Mouse (Mus musculus) hindbrain, postnatal 0 days (tissue): ENCODE measurements around the gene Twf1. TPM values are rescaled to one million over a fixed set of nuclear protein-coding genes. Genes with fewer than 3 reads are reported as not detected.

ENCODE experiments used
- ATAC-seq: fragments of 200-750 bp; cut with Nextera tagmentation; 2 replicates; pipeline ENCODE4 v1.8.0; 2017; ENCODE audit warnings: mild to moderate bottlenecking, moderate TSS enrichment, moderate library complexity
- DNase-seq: peaks from one replicate; pipeline ENCODE4 v3.0.0-alpha.2; 2015; ENCODE audit warnings: low spot score
- H3K27ac ChIP-seq: fragments of 300-500 bp; sonication (generic); 2 replicates; pipeline ENCODE4 v1.5.1; 2014; ENCODE audit warnings: mild to moderate bottlenecking
- H3K27me3 ChIP-seq: fragments of 300-500 bp; sonication (generic); 2 replicates; pipeline ENCODE4 v1.6.1; 2014; ENCODE audit warnings: low read length, mixed read lengths; ENCODE audit not compliant: insufficient read depth
- H3K36me3 ChIP-seq: fragments of 300-500 bp; sonication (generic); 2 replicates; pipeline ENCODE4 v1.6.1; 2014; ENCODE audit warnings: low read length, mixed read lengths; ENCODE audit not compliant: insufficient read depth
- H3K4me1 ChIP-seq: fragments of 300-500 bp; sonication (generic); 2 replicates; pipeline ENCODE4 v1.6.1; 2014; ENCODE audit warnings: antibody characterized with exemption, low read length, mixed read lengths; ENCODE audit not compliant: insufficient read depth
- H3K4me2 ChIP-seq: fragments of 300-500 bp; sonication (generic); 2 replicates; pipeline ENCODE4 v1.6.1; 2014; ENCODE audit warnings: low read depth, mild to moderate bottlenecking, low read length, moderate library complexity, mixed read lengths
- H3K4me3 ChIP-seq: fragments of 300-500 bp; sonication (generic); 2 replicates; pipeline ENCODE4 v1.5.1; 2014; ENCODE audit warnings: low read length
- H3K9ac ChIP-seq: fragments of 300-500 bp; sonication (generic); replicated peaks from 2 replicates; pipeline ENCODE4 v1.6.1; 2014; ENCODE audit warnings: mild to moderate bottlenecking, low read length, moderate library complexity, mixed read lengths
- H3K9me3 ChIP-seq: fragments of 300-500 bp; sonication (generic); 2 replicates; pipeline ENCODE4 v1.6.1; 2016; ENCODE audit warnings: low read length, mixed read lengths
- CTCF ChIP-seq: IDR thresholded peaks from 2 replicates; pipeline ENCODE4 v1.5.1; 2016; ENCODE audit warnings: antibody characterized with exemption, control low read depth, low read depth
- WGBS: fragments of 180-500 bp; shearing (Covaris S2); extraction: QIAGEN DNeasy Blood & Tissue Kit; methylation state at CpG from one replicate; pipeline ENCODE4 v1.1.7; 2014; 5-methylcytosine and 5-hydroxymethylcytosine counted together
- polyA plus RNA-seq: library from polyadenylated mRNA; unstranded; fragments of >200 nt; fragmentation: Nextera tagmentation; extraction: Ambion mirVana; gene quantifications from 2 replicates; pipeline ENCODE4 v1.2.1, GENCODE M21; 2015
- total RNA-seq: library from RNA; depleted of rRNA; stranded (reverse); fragments of >200 nt; gene quantifications from 2 replicates; pipeline ENCODE4 v1.2.3, GENCODE M21; 2014

Twf1 gene
- total and polyA plus RNA-seq, 2 experiments from 2014 or later: 37.1 to 77.8 TPM

DNA sequence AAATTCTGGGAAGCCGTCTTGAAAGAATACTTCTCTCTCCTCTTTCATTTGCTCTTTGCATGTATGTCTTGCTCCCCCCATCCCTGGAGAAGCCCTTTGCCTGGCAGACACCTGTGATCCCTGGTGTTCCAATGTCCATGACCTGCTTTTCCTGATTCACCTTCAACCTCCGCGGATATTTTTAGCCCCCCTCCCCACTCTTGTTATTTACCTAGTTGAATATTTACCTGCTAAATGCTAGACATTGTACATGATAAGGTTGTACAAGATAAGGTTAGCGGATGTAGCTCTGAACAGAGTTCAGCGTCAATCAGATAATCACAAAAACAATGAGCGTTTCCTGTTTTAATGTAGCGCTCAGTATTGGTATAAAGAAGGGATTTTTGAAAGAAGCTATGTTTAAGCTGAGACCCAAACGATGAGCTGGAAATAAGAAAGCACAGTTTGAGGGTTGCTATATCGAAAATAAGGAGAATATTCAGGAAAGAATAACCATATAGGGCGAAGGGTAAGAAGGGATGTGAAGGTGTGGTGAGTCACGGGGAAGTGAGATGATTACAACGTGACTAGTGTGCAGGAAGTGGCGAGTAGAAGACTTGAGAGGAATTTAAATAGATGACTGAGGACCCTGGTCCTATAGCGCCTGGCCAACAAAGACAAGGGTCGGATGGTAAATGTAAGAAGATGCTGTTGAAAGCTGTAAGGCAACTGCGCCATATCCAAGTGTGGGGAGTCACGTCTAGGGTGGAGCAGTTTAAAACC lies 30.6 kb downstream of the Twf1 start:
- ATAC-seq (no peak), DNase-seq (no peak)
- Histone ChIP-seq H3K9me3 (no peaks in the 10 kb centered on the region), H3K4me3 (no peak overlapping the region), H3K27ac (no peak overlapping the region), H3K36me3 (no peaks in the 10 kb centered on the region), H3K4me2 (no peak overlapping the region), H3K4me1 (no peaks in the 10 kb centered on the region), H3K9ac (no peak overlapping the region), H3K27me3 (no peaks in the 10 kb centered on the region)
- no peak for TF ChIP-seq CTCF
- WGBS: 86% methylated on average over 17 of the region's 17 CpGs

DNA sequence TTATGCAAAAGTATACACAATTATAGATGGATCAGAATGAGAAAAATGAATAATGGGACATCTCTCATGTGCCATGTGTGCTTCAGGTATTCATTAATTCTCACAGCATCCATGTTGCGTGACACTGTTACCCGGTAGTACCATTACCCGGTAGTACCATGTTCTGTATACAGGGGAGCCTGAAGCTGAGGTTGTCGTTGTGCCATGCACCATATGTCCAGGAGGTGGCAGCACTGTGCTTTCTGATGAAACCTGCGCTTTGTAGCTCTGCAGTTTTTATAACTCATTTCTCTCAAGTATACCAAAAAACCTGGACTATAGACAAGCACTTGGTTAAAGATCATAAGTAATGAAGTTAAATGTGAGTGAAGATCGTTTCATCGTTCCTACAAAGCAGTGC lies 32.2 kb downstream of the Twf1 start:
- Histone ChIP-seq H3K4me3 (no peak overlapping the region), H3K27ac (no peak overlapping the region), H3K27me3 (no peaks in the 10 kb centered on the region), H3K36me3 (no peaks in the 10 kb centered on the region), H3K4me1 (no peaks in the 10 kb centered on the region), H3K9me3 (no peaks in the 10 kb centered on the region), H3K4me2 (no peak overlapping the region), H3K9ac (no peak overlapping the region)
- peak; percentile 80 for ATAC-seq
- 18% methylated on average over 7 of the region's 7 CpGs for WGBS
- DNase-seq: peak; percentile 95
- peak; percentile 99 for TF ChIP-seq CTCF

DNA sequence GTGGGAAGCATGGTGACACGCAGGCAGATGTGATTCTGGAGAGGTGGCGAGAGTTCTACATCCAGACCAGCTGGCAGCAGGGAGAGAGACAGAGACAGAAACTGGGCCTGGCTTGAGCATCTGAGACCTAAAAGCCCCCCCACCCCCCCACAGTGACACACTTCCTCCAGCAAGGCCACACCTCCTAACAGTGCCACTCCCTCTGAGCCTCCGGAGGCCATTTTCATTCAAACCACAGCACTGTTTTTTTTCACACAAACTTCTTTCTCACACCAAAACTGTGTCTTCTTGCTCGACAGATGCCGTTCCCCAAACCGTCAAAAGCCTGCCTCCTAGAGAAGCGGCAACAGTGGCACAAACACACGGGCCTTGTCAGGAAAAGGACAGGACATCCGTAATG lies 36.2 kb downstream of the Twf1 start:
- WGBS: 94% methylated on average over 9 of the region's 9 CpGs
- no peak overlapping the region for H3K4me3 ChIP-seq
- H3K4me2 ChIP-seq: no peak overlapping the region
- no peaks in the 10 kb centered on the region for H3K27me3 ChIP-seq
- no peak overlapping the region for H3K27ac ChIP-seq
- TF ChIP-seq CTCF: no peak
- DNase-seq: no peak
- no peaks in the 10 kb centered on the region for H3K9me3 ChIP-seq
- no peak overlapping the region for H3K9ac ChIP-seq
- H3K36me3 ChIP-seq: no peaks in the 10 kb centered on the region
- H3K4me1 ChIP-seq: no peaks in the 10 kb centered on the region
- ATAC-seq: no peak

DNA sequence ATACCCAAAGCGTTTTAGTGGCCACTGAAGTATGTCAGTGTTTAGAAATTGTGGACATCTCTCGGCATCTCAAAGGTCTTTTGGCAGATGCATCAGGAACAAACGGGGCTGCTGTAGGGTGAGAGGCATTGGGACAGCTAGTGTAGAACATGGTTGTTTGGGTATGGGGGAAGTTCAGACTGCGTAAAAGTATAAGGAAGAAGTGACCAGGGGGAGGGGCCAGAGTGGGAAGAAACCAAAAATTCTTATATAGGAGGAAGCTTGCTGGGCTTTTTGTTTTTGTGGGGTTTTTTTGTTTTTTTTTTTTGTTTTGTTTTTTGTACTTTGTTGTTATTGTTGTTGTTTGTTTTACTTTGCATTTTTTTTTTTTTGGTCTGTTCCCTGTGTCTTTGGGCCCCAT lies 44.8 kb downstream of the Twf1 start:
- Histone ChIP-seq H3K9me3 (no peaks in the 10 kb centered on the region), H3K36me3 (no peaks in the 10 kb centered on the region), H3K27ac (no peak overlapping the region), H3K4me3 (no peak overlapping the region), H3K27me3 (no peaks in the 10 kb centered on the region), H3K9ac (no peak overlapping the region), H3K4me1 (no peaks in the 10 kb centered on the region), H3K4me2 (no peak overlapping the region)
- 90% methylated on average over 4 of the region's 4 CpGs for WGBS
- no peak for DNase-seq
- no peak for ATAC-seq
- no peak for TF ChIP-seq CTCF

DNA sequence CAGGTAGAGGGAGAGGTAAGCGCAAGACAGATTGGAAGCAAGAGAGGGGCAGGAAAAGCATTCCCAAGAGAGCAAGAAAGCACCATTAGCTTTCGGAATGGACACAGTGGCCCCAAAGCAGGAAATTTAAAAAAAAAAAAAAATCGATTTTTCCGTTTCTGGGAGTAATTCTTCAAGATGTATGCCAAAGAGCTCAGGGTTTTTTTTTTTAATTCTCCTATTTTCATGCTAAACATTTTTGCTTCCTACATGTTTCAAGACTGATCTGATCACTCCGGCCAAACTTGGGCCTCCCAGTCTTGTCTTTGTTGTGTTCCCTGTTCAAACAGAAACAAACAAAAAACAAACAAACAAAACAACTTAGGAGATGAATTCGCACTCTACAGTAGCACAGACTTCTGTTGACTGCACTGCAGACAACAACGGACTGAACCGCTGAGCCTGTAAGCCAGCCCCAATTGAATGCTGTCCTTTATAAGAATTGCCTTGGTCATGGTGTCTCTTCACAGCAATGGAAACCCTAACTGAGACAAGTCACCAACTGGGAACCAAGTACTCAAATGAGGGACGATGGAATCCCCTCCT lies 45.5 kb downstream of the Twf1 start:
- H3K36me3 ChIP-seq: no peaks in the 10 kb centered on the region
- H3K4me1 ChIP-seq: no peaks in the 10 kb centered on the region
- H3K4me2 ChIP-seq: peak overlapping the region; percentile 80
- TF ChIP-seq CTCF: 0 out of 2 replicates have a peak, but pooled peaks have one; percentile 25
- WGBS: 37% methylated on average over 9 of the region's 9 CpGs
- no peaks in the 10 kb centered on the region for H3K9me3 ChIP-seq
- peak overlapping the region; percentile 74 for H3K27ac ChIP-seq
- no peak for DNase-seq
- H3K9ac ChIP-seq: peak overlapping the region; percentile 63
- peak overlapping the region; percentile 86 for H3K4me3 ChIP-seq
- no peak for ATAC-seq
- no peaks in the 10 kb centered on the region for H3K27me3 ChIP-seq

DNA sequence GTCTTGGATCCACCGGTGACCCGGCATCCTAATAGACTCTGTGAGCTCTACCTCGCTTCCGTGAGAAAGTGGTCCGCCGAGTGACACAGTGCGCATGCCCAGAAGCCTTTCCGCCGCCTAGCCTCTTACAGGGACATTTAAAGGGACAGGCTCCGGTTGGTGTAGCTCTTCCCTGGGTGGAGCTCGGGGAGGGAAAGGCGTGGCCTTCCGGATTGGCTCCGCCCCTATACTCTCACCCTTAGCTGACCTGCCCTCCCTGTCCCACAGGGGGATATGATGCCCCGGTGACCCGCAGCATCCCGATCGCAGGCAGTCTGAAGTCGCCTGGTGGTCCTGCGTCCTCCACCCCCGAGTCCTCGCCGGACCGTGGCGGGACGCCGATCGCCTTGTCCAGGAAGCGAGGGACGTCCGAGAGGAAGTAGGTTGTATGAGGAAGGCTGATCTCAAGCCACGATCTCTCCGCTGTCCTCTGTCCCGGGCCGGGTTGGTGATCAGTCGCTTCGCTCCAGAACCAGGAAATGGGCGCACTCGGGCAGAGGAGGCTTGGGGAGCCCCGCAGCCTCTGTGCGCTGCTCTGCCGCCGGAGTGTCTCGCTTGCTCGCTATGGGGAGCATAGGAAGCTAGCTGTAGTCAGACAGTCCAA lies 46.2 kb downstream of the Twf1 start, which contains the start of the genes Pus7l and Irak4:
Gene Pus7l, minus strand, starts transcription at position 139 of the 643 bp plus-strand sequence.
Gene Irak4, plus strand, starts transcription at position 235 of the 643 bp plus-strand sequence.
- Histone ChIP-seq H3K36me3 (no peaks in the 10 kb centered on the region), H3K27ac (peak within 1 kb of the TSS; percentile 74), H3K4me3 (peak within 1 kb of the TSS; percentile 86), H3K9me3 (no peaks in the 10 kb centered on the region), H3K4me2 (peak within 1 kb of the TSS; percentile 80), H3K9ac (peak within 1 kb of the TSS; percentile 63), H3K27me3 (no peaks in the 10 kb centered on the region), H3K4me1 (no peaks in the 10 kb centered on the region)
- DNase-seq: peak; percentile 96
- peak; percentile 99 for ATAC-seq
- peak; percentile 17 for TF ChIP-seq CTCF
- WGBS: under 1% methylated on average over 45 of the region's 45 CpGs
